In the genomic region with DNA sequence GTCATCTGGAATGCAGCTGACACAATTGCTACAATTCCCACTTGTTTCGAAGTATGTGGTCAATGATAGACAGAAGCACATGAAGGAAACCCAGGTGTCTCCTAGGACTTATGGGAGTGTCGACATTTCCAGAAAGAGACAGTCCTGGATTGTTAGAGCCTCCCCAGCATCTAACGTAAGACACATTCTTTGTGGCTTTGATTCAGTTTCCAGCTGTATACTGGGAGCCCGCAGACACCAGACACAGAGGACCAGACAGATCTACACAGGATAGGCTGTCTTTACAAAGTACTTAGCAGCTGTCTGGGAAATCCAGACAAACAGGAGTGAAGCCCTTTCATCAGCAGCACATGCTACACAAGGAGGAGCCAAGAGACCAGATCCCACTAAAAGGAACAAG, we compare ENCODE assay signal across 12 mouse cellular contexts.
DNase-seq lines count a peak whose midpoint lies in the region; ATAC-seq and TF ChIP-seq lines count a peak whose summit lies in the region.
"Had no signal": no experiment of that assay in that cellular context is flagged by ENCODE, and none has a peak within 500 bp of the region (broad histone marks: within the 10 kb centered on the region; RNA-seq: fewer than 3 reads in every experiment).

No protein-coding gene starts in this region.

- no peak for DNase-seq in stomach, postnatal 0 days (ENCODE audit: low spot score)
- DNase-seq in frontal cortex, postnatal 10 days (ENCODE audit: low spot score in 2 of 2): no peak
- DNase-seq in ovary, postnatal 36 days (ENCODE audit: low spot score): no peak
- DNase-seq in natural killer cell, adult 2 months (ENCODE audit: low spot score in 2 of 2): no peak
- DNase-seq: thymus, adult 2 months had no signal

- H3K4me1 ChIP-seq in stomach, embryonic 14.5 days (ENCODE audit: control insufficient read depth, insufficient read depth, low read length): no peaks in the 10 kb centered on the region
- no peaks in the 10 kb centered on the region for H3K4me1 ChIP-seq in stomach, postnatal 0 days (replicated peaks; ENCODE audit: control insufficient read depth, insufficient read depth)
- peaks cover 7% of the 10 kb centered on the region; the same call in 1 of the 2 replicates for H3K4me1 ChIP-seq in embryonic fibroblast, embryonic 13.5 days (ENCODE audit: control insufficient read depth, insufficient read depth, low read length)
- no peaks in the 10 kb centered on the region for H3K4me1 ChIP-seq in limb, embryonic 13.5 days
- H3K4me1 ChIP-seq: heart, embryonic 10.5 days; liver, embryonic 15.5 days had no signal

- H3K9ac ChIP-seq in stomach, embryonic 14.5 days (replicated peaks; ENCODE audit: low read depth, low read length): no peak overlapping the region
- H3K9ac ChIP-seq in stomach, postnatal 0 days (ENCODE audit: low read length): no peak overlapping the region
- no peak overlapping the region for H3K9ac ChIP-seq in limb, embryonic 13.5 days
- H3K9ac ChIP-seq: liver, embryonic 15.5 days had no signal

- no peak overlapping the region for H3K4me3 ChIP-seq in stomach, embryonic 14.5 days (ENCODE audit: low read depth, low read length)
- H3K4me3 ChIP-seq in stomach, postnatal 0 days (ENCODE audit: low read depth, low read length): no peak overlapping the region
- H3K4me3 ChIP-seq in embryonic fibroblast, embryonic 13.5 days (ENCODE audit: insufficient read depth, low read length): no peak overlapping the region
- no peak overlapping the region for H3K4me3 ChIP-seq in limb, embryonic 13.5 days
- H3K4me3 ChIP-seq: heart, embryonic 10.5 days; liver, embryonic 15.5 days; megakaryocyte, embryonic 14.5 days had no signal

- no peaks in the 10 kb centered on the region for H3K36me3 ChIP-seq in stomach, embryonic 14.5 days (ENCODE audit: control insufficient read depth, insufficient read depth, low read length)
- H3K36me3 ChIP-seq in stomach, postnatal 0 days (ENCODE audit: control insufficient read depth, insufficient read depth, low read length): no peaks in the 10 kb centered on the region
- H3K36me3 ChIP-seq in limb, embryonic 13.5 days: no peaks in the 10 kb centered on the region
- H3K36me3 ChIP-seq: heart, embryonic 10.5 days; liver, embryonic 15.5 days had no signal

- 41% methylated on average over 4 of the region's 4 CpGs for WGBS in stomach, embryonic 14.5 days
- WGBS in stomach, postnatal 0 days: 47% methylated on average over 4 of the region's 4 CpGs
- WGBS in limb, embryonic 13.5 days: 40% methylated on average over 4 of the region's 4 CpGs

- no peak for ATAC-seq in stomach, embryonic 14.5 days (ENCODE audit: insufficient number of reproducible peaks, insufficient read depth, low FRiP score, low read depth)
- no peak for ATAC-seq in stomach, postnatal 0 days (ENCODE audit: low FRiP score, low TSS enrichment)
- peak; percentile 89 for ATAC-seq in limb, embryonic 13.5 days (ENCODE audit: low FRiP score, low read depth)
- ATAC-seq: activated CD4-positive, CD25-positive, alpha-beta regulatory T cell, adult 4 months had no signal

- no peak for TF ChIP-seq EP300 in stomach, postnatal 0 days (optimal IDR thresholded peaks at IDR 0.05)

- no peak for TF ChIP-seq POLR2A in embryonic fibroblast, embryonic 13.5 days (IDR thresholded peaks at IDR 0.05; ENCODE audit: low read depth, low read length)

- TF ChIP-seq CTCF in stomach, postnatal 0 days (IDR thresholded peaks at IDR 0.05; ENCODE audit: low read depth): no peak
- TF ChIP-seq CTCF in embryonic fibroblast, embryonic 13.5 days (IDR thresholded peaks at IDR 0.05; ENCODE audit: borderline replicate concordance, insufficient read depth, low read length): no peak

- no peak overlapping the region for H3K4me2 ChIP-seq in stomach, embryonic 14.5 days (replicated peaks; ENCODE audit: low read depth, low read length)
- no peak overlapping the region for H3K4me2 ChIP-seq in stomach, postnatal 0 days (replicated peaks; ENCODE audit: low read depth)
- H3K4me2 ChIP-seq in limb, embryonic 13.5 days (replicated peaks): no peak overlapping the region
- H3K4me2 ChIP-seq: liver, embryonic 15.5 days had no signal

- H3K9me3 ChIP-seq in stomach, embryonic 14.5 days (ENCODE audit: control insufficient read depth, low read depth, low read length): no peaks in the 10 kb centered on the region
- no peaks in the 10 kb centered on the region for H3K9me3 ChIP-seq in stomach, postnatal 0 days (ENCODE audit: control insufficient read depth, low read length)
- no peaks in the 10 kb centered on the region for H3K9me3 ChIP-seq in limb, embryonic 13.5 days
- H3K9me3 ChIP-seq: heart, embryonic 10.5 days; liver, embryonic 15.5 days; megakaryocyte, embryonic 14.5 days had no signal

- H3K27ac ChIP-seq in stomach, embryonic 14.5 days (ENCODE audit: low read length): peak overlapping the region; percentile 16; the same call in 1 of the 2 replicates
- H3K27ac ChIP-seq in stomach, postnatal 0 days (replicated peaks): no peak overlapping the region
- H3K27ac ChIP-seq in embryonic fibroblast, embryonic 13.5 days (ENCODE audit: insufficient read depth, low read length): peak overlapping the region; percentile 86
- no peak overlapping the region for H3K27ac ChIP-seq in limb, embryonic 13.5 days
- H3K27ac ChIP-seq: heart, embryonic 10.5 days; liver, embryonic 15.5 days had no signal

- no peaks in the 10 kb centered on the region for H3K27me3 ChIP-seq in stomach, embryonic 14.5 days (ENCODE audit: control insufficient read depth, insufficient read depth, low read length)
- H3K27me3 ChIP-seq in stomach, postnatal 0 days (ENCODE audit: control insufficient read depth, insufficient read depth, low read length): no peaks in the 10 kb centered on the region
- peaks cover 35% of the 10 kb centered on the region for H3K27me3 ChIP-seq in limb, embryonic 13.5 days

Comparison
In these comparisons a context has a peak if more than half of its experiments do, and no peak if none do; other contexts are left out.
1. H3K27ac ChIP-seq: peak in stomach, embryonic 14.5 days (single experiment) and embryonic fibroblast, embryonic 13.5 days (single experiment); none in stomach, postnatal 0 days (single experiment) and limb, embryonic 13.5 days (single experiment).